Comparison of ENCODE assay signal across 30 mouse cellular contexts in the genomic region with DNA sequence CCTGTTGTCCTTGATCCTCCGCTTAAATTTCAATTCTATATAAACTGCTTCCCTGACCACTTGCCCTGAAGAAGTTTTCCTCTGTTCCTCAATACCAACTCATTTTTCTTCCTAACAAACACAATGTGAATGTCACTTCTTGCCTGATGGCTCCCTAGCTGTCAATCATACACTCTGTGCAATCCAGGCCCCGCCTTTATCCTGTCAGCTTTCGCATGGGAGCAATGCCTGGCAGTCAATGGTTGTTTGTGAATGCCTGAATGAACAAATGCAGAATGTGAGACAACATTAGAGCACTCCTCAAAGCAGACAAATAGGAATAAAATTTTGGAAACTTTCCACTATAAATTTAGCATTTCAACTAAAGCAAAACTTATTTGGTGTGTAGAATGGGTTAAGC.
DNase-seq lines count a peak whose midpoint lies in the region; ATAC-seq and TF ChIP-seq lines count a peak whose summit lies in the region.
"Had no signal": no experiment of that assay in that cellular context is flagged by ENCODE, and none has a peak within 500 bp of the region (broad histone marks: within the 10 kb centered on the region; RNA-seq: fewer than 3 reads in every experiment).

No protein-coding gene starts in this region.

- no peaks in the 10 kb centered on the region for H3K27me3 ChIP-seq in forebrain, embryonic 13.5 days
- no peaks in the 10 kb centered on the region for H3K27me3 ChIP-seq in forebrain, embryonic 12.5 days
- no peaks in the 10 kb centered on the region for H3K27me3 ChIP-seq in forebrain, postnatal 0 days (ENCODE audit: insufficient read depth, low read length)
- H3K27me3 ChIP-seq: embryonic facial prominence, embryonic 13.5 days; heart, embryonic 12.5 days; heart, embryonic 15.5 days had no signal

- no peak for TF ChIP-seq CTCF in forebrain, postnatal 0 days (IDR thresholded peaks at IDR 0.05; ENCODE audit: low read depth)

- WGBS in forebrain, embryonic 13.5 days = 59% methylated on average over 3 of the region's 3 CpGs
- WGBS in forebrain, embryonic 12.5 days = 63% methylated on average over 3 of the region's 3 CpGs
- WGBS in forebrain, postnatal 0 days = 54% methylated on average over 3 of the region's 3 CpGs

- no peaks in the 10 kb centered on the region for H3K36me3 ChIP-seq in forebrain, embryonic 13.5 days (ENCODE audit: poor library complexity, severe bottlenecking)
- H3K36me3 ChIP-seq in forebrain, embryonic 12.5 days (replicated peaks) = no peaks in the 10 kb centered on the region
- H3K36me3 ChIP-seq in forebrain, postnatal 0 days (ENCODE audit: insufficient read depth) = no peaks in the 10 kb centered on the region
- H3K36me3 ChIP-seq: embryonic facial prominence, embryonic 10.5 days; embryonic facial prominence, embryonic 13.5 days; heart, embryonic 12.5 days; heart, embryonic 15.5 days; hindbrain, embryonic 10.5 days had no signal

- no peaks in the 10 kb centered on the region for H3K9me3 ChIP-seq in forebrain, embryonic 13.5 days (replicated peaks)
- no peaks in the 10 kb centered on the region for H3K9me3 ChIP-seq in forebrain, embryonic 12.5 days
- H3K9me3 ChIP-seq in forebrain, postnatal 0 days (ENCODE audit: low read length) = no peaks in the 10 kb centered on the region
- H3K9me3 ChIP-seq: embryonic facial prominence, embryonic 10.5 days; embryonic facial prominence, embryonic 13.5 days; heart, embryonic 12.5 days; heart, embryonic 15.5 days; hindbrain, embryonic 10.5 days had no signal

- no peak overlapping the region for H3K9ac ChIP-seq in forebrain, embryonic 13.5 days
- no peak overlapping the region for H3K9ac ChIP-seq in forebrain, embryonic 12.5 days
- no peak overlapping the region for H3K9ac ChIP-seq in forebrain, postnatal 0 days
- H3K9ac ChIP-seq: embryonic facial prominence, embryonic 13.5 days; heart, embryonic 12.5 days; heart, embryonic 15.5 days; hindbrain, embryonic 14.5 days had no signal

- peaks cover 10% of the 10 kb centered on the region; the same call in 1 of the 2 replicates for H3K4me1 ChIP-seq in forebrain, embryonic 13.5 days
- H3K4me1 ChIP-seq in forebrain, embryonic 12.5 days = no peaks in the 10 kb centered on the region
- H3K4me1 ChIP-seq in forebrain, postnatal 0 days (ENCODE audit: insufficient read depth) = no peaks in the 10 kb centered on the region
- H3K4me1 ChIP-seq: embryonic facial prominence, embryonic 10.5 days; embryonic facial prominence, embryonic 13.5 days; heart, embryonic 12.5 days; heart, embryonic 15.5 days; hindbrain, embryonic 10.5 days had no signal

- peak; percentile 58; the same call in 1 of the 2 replicates for ATAC-seq in forebrain, embryonic 13.5 days
- no peak for ATAC-seq in forebrain, embryonic 12.5 days (ENCODE audit: low FRiP score)
- peak; percentile 62; the same call in 1 of the 2 replicates for ATAC-seq in forebrain, postnatal 0 days
- ATAC-seq: activated CD4-positive, CD25-positive, alpha-beta regulatory T cell, adult 4 months; hindbrain, postnatal 0 days; inflammation-experienced regulatory T-cells, adult 6 months; intestine, embryonic 16.5 days had no signal

- no peak overlapping the region for H3K4me3 ChIP-seq in forebrain, embryonic 13.5 days
- H3K4me3 ChIP-seq in forebrain, embryonic 12.5 days (replicated peaks) = no peak overlapping the region
- no peak overlapping the region for H3K4me3 ChIP-seq in forebrain, postnatal 0 days (ENCODE audit: low read depth, low read length)
- H3K4me3 ChIP-seq: embryonic facial prominence, embryonic 10.5 days; embryonic facial prominence, embryonic 13.5 days; erythroblast, embryonic 14.5 days; gastrocnemius, adult 2 months; heart, embryonic 12.5 days; heart, embryonic 15.5 days; hindbrain, embryonic 10.5 days had no signal

- no peak overlapping the region for H3K4me2 ChIP-seq in forebrain, embryonic 13.5 days
- no peak overlapping the region for H3K4me2 ChIP-seq in forebrain, embryonic 12.5 days
- no peak overlapping the region for H3K4me2 ChIP-seq in forebrain, postnatal 0 days (ENCODE audit: low read depth)
- H3K4me2 ChIP-seq: embryonic facial prominence, embryonic 13.5 days; heart, embryonic 12.5 days; heart, embryonic 15.5 days; hindbrain, embryonic 14.5 days had no signal

- no peak overlapping the region for H3K27ac ChIP-seq in forebrain, embryonic 13.5 days
- no peak overlapping the region for H3K27ac ChIP-seq in forebrain, embryonic 12.5 days
- no peak overlapping the region for H3K27ac ChIP-seq in forebrain, postnatal 0 days (ENCODE audit: low read depth, low read length)
- H3K27ac ChIP-seq: embryonic facial prominence, embryonic 10.5 days; embryonic facial prominence, embryonic 13.5 days; gastrocnemius, adult 2 months; heart, embryonic 15.5 days; hindbrain, embryonic 10.5 days; hindbrain, embryonic 14.5 days; hindbrain, postnatal 0 days had no signal

- DNase-seq in adipocyte (ENCODE audit: low spot score) = peak; percentile 84
- DNase-seq in forebrain, postnatal 0 days = no peak
- DNase-seq in right cerebral cortex, postnatal 14 days = no peak
- DNase-seq in cerebellum, postnatal 25 days = no peak
- DNase-seq: adrenal gland, postnatal 10 days; adrenal gland, postnatal 36 days; cerebellum, adult 11 months; cerebellum, adult 2 months; cerebellum, adult 9-11 months; cerebellum, postnatal 36 days; embryo, embryonic 11 days; gastrocnemius, adult 2 months; gastrocnemius, postnatal 14 days; heart, adult 18-20 months; heart, postnatal 10 days; heart, postnatal 36 days; kidney, adult 18-20 months had no signal
